Mouse (Mus musculus) urinary bladder, postnatal 0 days (tissue): ENCODE results near the gene Olfr140. TPM values are rescaled to one million over a fixed set of nuclear protein-coding genes. Genes with fewer than 3 reads are reported as not detected.

Experiments used
- polyA plus RNA-seq: library from polyadenylated mRNA; unstranded; fragments of >200 nt; fragmentation: Nextera tagmentation; extraction: Ambion mirVana; gene quantifications from 2 replicates; pipeline ENCODE4 v1.2.1, GENCODE M21; 2015

The Olfr140 gene
- polyA plus RNA-seq, result not detected in 2 replicates

DNA sequence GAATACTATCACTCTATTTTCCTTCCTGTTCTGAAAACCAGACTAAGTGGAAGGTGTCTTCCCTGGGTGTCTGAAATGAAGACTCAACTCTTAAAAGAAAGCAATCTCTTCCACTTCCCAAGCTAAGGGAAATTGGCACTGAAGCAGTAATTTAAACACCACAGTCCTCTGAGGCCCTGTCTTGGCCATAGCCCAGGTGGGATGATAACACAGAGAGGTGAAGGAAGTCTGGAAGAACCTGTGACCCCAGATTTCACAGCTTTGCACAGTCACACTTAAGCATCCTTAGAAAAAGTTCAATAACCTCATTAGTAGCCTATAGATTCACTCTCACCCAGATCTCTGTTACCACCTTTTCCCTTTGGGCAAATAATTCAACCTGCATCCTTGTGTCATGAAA is at the start of gene Olfr140:
TSS of gene Olfr140 (minus strand) at position 101 of the 400 bp plus-strand sequence.

GRCm38 (mm10) chr2:90035037-90035436 is 28.4 kb downstream of the Olfr140 start, which contains the start of gene Olfr1265:
TSS of gene Olfr1265 (plus strand) at chr2:90035337.

DNA sequence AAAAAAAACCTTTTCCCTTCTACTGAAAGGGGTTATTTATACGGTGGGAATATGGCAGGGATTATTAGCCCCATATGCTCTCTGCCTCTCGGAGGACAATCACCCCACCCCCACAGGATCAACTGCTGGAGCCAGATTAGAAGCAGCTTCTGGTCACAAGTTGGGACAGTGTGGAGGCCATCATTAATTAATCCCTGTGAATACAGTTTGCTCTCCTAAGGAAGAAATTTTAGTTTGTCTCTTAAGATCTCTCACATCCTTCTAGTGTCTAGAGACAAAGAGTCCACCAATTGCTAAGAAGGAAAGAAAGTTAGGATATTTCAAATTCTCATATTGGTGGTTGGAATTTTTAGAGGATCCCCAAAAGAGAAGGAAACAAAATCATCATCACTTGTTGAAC is 37.9 kb downstream of the Olfr140 start, which contains the start of gene Olfr1264:
TSS of gene Olfr1264 (minus strand) at position 101 of the 400 bp plus-strand sequence.

DNA sequence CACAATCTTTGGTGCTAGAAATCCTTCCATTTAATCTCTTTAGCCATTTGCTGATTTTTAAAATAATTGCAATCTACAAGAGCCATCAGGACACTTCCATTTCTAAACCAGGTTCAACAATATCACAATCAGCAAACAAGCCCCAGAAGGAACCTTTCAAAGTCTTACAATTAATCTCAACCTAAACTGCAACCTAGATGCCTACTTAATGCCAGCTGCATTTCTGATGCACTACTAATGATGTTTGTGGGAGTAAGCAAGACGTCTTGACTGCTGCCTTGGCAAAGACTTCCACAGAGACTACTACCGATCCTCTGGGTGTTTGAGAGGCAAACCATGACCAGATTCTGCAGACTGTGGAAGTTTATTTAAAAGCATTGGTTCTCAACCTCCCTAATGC is 51.6 kb downstream of the Olfr140 start, which contains the start of gene Olfr1263:
TSS of gene Olfr1263 (plus strand) at position 301 of the 400 bp plus-strand sequence.

DNA sequence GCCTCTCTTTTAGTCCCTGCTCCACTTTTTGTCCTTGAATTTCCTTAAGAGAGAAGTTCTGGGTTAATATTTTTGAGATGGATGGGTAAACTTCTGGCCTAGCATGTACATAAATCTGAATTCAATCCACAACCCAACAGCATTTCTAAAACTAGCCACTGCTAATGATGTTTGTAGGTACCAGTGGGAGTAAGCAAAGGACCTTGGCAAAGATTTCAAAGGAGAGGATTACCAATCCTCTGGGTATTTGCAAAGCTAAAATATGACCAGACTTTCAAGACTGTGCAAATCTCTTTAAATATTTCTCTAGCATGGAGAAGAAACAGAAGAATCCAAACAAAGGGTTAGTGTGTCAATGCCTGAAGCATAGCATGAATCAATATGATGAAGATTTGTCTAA is 63.5 kb downstream of the Olfr140 start, which contains the start of gene Olfr1262:
TSS of gene Olfr1262 (plus strand) at position 301 of the 400 bp plus-strand sequence.

Other genes starting within 250 kb of the Olfr140 start
- gene Olfr1256, start 222.0 kb downstream of the Olfr140 start, polyA plus RNA-seq, result not detected in 2 replicates
- gene Olfr48, start 215.4 kb downstream of the Olfr140 start, polyA plus RNA-seq, result not detected in 2 replicates
- gene Olfr1257, start 185.2 kb downstream of the Olfr140 start, polyA plus RNA-seq, result not detected in 2 replicates
- gene Olfr1258, start 136.3 kb downstream of the Olfr140 start, polyA plus RNA-seq, result not detected in 2 replicates
- gene Olfr1259, start 114.9 kb downstream of the Olfr140 start, polyA plus RNA-seq, result not detected in 2 replicates
- gene Olfr1260, start 89.3 kb downstream of the Olfr140 start, polyA plus RNA-seq, result 0.23 TPM in 1 of 2 replicates, not detected in the other
- not detected in 2 replicates for gene Olfr1261, start 72.4 kb downstream of the Olfr140 start, polyA plus RNA-seq
- not detected in 2 replicates for gene Olfr1262, start 63.4 kb downstream of the Olfr140 start, polyA plus RNA-seq
- gene Olfr1263, start 51.5 kb downstream of the Olfr140 start, polyA plus RNA-seq, result not detected in 2 replicates
- gene Olfr1264, start 38.0 kb downstream of the Olfr140 start, polyA plus RNA-seq, result not detected in 2 replicates
- gene Olfr1265, start 28.3 kb downstream of the Olfr140 start, polyA plus RNA-seq, result not detected in 2 replicates
- gene Olfr1269, start 57.8 kb upstream of the Olfr140 start, polyA plus RNA-seq, result not detected in 2 replicates
- gene Olfr32, start 78.7 kb upstream of the Olfr140 start, polyA plus RNA-seq, result not detected in 2 replicates
- not detected in 2 replicates for gene Olfr1270, start 89.5 kb upstream of the Olfr140 start, polyA plus RNA-seq
- not detected in 2 replicates for gene Olfr1506, start 160.9 kb upstream of the Olfr140 start, polyA plus RNA-seq
- not detected in 2 replicates for gene Olfr142, start 194.0 kb upstream of the Olfr140 start, polyA plus RNA-seq
- gene Olfr1271, start 207.4 kb upstream of the Olfr140 start, polyA plus RNA-seq, result not detected in 2 replicates
- not detected in 2 replicates for gene Olfr1272, start 229.2 kb upstream of the Olfr140 start, polyA plus RNA-seq